Mouse (Mus musculus): ENCODE data around the gene Msh6. TPM values are rescaled to one million over a fixed set of nuclear protein-coding genes. Genes with fewer than 3 reads are reported as not detected.
"Not testable (repeated sequence)": the region's sequence is repeated elsewhere in the genome, so short reads cannot be mapped to it uniquely, and the experiment has no call there.

Msh6 gene
- polyA plus RNA-seq, 1 experiment from 2014 or later = 30.2 TPM

DNA sequence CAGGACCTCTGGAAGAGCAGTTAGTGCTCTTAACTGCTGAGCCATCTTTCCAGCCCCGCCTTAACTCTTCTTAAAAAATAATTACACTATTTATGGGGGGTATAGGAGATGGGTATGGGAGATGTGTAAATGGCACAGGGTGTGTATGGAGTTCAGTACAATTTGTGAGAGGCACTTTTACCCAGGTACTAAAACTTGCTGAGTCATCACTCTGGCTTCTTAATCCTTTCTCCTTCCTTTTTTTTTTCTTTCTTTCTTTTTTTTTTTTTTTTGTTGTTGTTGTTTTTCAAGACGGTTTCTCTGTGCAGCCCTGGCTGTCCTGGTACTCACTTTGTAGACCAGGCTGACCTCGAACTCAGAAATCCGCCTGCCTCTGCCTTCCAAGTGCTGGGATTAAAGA is 2.1 kb downstream of the Msh6 start:
- H3K27me3 ChIP-seq (replicated peaks; ENCODE audit: control insufficient read depth, insufficient read depth, low read length); H3K4me2 ChIP-seq (ENCODE audit: low read depth, low read length); H3K27ac ChIP-seq (ENCODE audit: low read length); ATAC-seq; H3K36me3 ChIP-seq (ENCODE audit: control insufficient read depth, insufficient read depth, low read length); H3K9ac ChIP-seq (ENCODE audit: low read depth, low read length); H3K4me3 ChIP-seq (ENCODE audit: low read length); H3K9me3 ChIP-seq (ENCODE audit: control insufficient read depth, low read length): not testable (repeated sequence)
- WGBS = 89% methylated on average over 4 of the region's 4 CpGs
- peaks cover 13% of the 10 kb centered on the region for H3K4me1 ChIP-seq (ENCODE audit: control insufficient read depth, insufficient read depth, low read length)

- H3K36me3 ChIP-seq (ENCODE audit: control insufficient read depth, insufficient read depth, low read length); H3K27ac ChIP-seq (ENCODE audit: low read length); ATAC-seq: not testable (repeated sequence)
Measured at GRCm38 (mm10) chr17:87979696-87980095, 4.8 kb downstream of the Msh6 start.

GRCm38 (mm10) chr17:87982112-87982511 is 7.2 kb downstream of the Msh6 start:
- Histone ChIP-seq H3K27me3 (replicated peaks; ENCODE audit: control insufficient read depth, insufficient read depth, low read length) (no peaks in the 10 kb centered on the region), H3K36me3 (ENCODE audit: control insufficient read depth, insufficient read depth, low read length) (peaks cover 10% of the 10 kb centered on the region), H3K9ac (ENCODE audit: low read depth, low read length) (no peak overlapping the region), H3K4me1 (ENCODE audit: control insufficient read depth, insufficient read depth, low read length) (peaks cover 5% of the 10 kb centered on the region), H3K4me3 (ENCODE audit: low read length) (no peak overlapping the region), H3K4me2 (ENCODE audit: low read depth, low read length) (no peak overlapping the region), H3K9me3 (ENCODE audit: control insufficient read depth, low read length) (no peaks in the 10 kb centered on the region), H3K27ac (ENCODE audit: low read length) (no peak overlapping the region)
- no peak for ATAC-seq
- 84% methylated on average over 3 of the region's 3 CpGs for WGBS

More at GRCm38 (mm10) chr17:87979696-87980095, 4.8 kb downstream of the Msh6 start:
- H3K4me1 ChIP-seq (ENCODE audit: control insufficient read depth, insufficient read depth, low read length); H3K27me3 ChIP-seq (replicated peaks; ENCODE audit: control insufficient read depth, insufficient read depth, low read length); H3K4me2 ChIP-seq (ENCODE audit: low read depth, low read length); H3K9ac ChIP-seq (ENCODE audit: low read depth, low read length); H3K9me3 ChIP-seq (ENCODE audit: control insufficient read depth, low read length); H3K4me3 ChIP-seq (ENCODE audit: low read length): not testable (repeated sequence)
- 67% methylated on average over 1 of the region's 1 CpGs for WGBS

GRCm38 (mm10) chr17:87983313-87983712 is 8.5 kb downstream of the Msh6 start:
- Histone ChIP-seq H3K9me3 (ENCODE audit: control insufficient read depth, low read length) (no peaks in the 10 kb centered on the region), H3K4me3 (ENCODE audit: low read length) (no peak overlapping the region), H3K4me2 (ENCODE audit: low read depth, low read length) (no peak overlapping the region), H3K27me3 (replicated peaks; ENCODE audit: control insufficient read depth, insufficient read depth, low read length) (no peaks in the 10 kb centered on the region), H3K4me1 (ENCODE audit: control insufficient read depth, insufficient read depth, low read length) (peaks cover 2% of the 10 kb centered on the region), H3K27ac (ENCODE audit: low read length) (no peak overlapping the region), H3K36me3 (ENCODE audit: control insufficient read depth, insufficient read depth, low read length) (peaks cover 12% of the 10 kb centered on the region; the same call in 1 of the 2 replicates), H3K9ac (ENCODE audit: low read depth, low read length) (no peak overlapping the region)
- WGBS = 29% methylated on average over 4 of the region's 4 CpGs
- peak; percentile 82 for ATAC-seq

DNA sequence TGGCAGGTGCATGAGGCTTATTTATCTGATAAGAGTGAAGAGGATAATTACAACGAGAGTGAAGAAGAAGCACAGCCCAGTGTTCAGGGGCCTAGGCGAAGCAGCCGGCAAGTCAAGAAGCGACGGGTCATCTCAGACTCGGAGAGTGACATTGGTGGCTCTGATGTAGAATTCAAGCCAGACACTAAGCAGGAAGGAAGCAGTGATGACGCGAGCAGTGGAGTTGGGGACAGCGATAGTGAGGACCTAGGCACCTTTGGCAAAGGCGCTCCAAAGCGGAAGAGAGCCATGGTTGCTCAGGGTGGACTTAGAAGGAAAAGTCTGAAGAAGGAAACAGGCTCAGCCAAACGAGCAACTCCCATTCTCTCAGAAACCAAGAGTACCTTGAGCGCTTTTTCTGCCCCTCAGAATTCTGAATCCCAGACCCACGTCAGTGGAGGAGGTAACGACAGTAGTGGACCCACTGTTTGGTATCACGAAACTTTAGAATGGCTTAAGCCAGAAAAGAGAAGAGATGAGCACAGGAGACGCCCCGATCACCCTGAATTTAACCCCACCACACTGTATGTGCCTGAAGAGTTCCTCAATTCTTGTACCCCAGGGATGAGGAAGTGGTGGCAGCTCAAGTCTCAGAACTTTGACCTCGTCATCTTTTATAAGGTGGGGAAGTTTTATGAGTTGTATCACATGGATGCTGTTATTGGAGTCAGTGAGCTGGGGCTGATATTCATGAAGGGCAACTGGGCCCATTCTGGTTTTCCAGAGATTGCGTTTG is 9.8 kb downstream of the Msh6 start:
- no peaks in the 10 kb centered on the region; the same call in 1 of the 2 replicates for H3K4me1 ChIP-seq (ENCODE audit: control insufficient read depth, insufficient read depth, low read length)
- peaks cover 12% of the 10 kb centered on the region; the same call in 1 of the 2 replicates for H3K36me3 ChIP-seq (ENCODE audit: control insufficient read depth, insufficient read depth, low read length)
- WGBS = 85% methylated on average over 20 of the region's 20 CpGs
- H3K27me3 ChIP-seq (replicated peaks; ENCODE audit: control insufficient read depth, insufficient read depth, low read length) = no peaks in the 10 kb centered on the region
- ATAC-seq = peak; percentile 38
- no peak overlapping the region for H3K4me3 ChIP-seq (ENCODE audit: low read length)
- no peak overlapping the region for H3K4me2 ChIP-seq (ENCODE audit: low read depth, low read length)
- no peak overlapping the region for H3K9ac ChIP-seq (ENCODE audit: low read depth, low read length)
- no peak overlapping the region for H3K27ac ChIP-seq (ENCODE audit: low read length)
- no peaks in the 10 kb centered on the region for H3K9me3 ChIP-seq (ENCODE audit: control insufficient read depth, low read length)

DNA sequence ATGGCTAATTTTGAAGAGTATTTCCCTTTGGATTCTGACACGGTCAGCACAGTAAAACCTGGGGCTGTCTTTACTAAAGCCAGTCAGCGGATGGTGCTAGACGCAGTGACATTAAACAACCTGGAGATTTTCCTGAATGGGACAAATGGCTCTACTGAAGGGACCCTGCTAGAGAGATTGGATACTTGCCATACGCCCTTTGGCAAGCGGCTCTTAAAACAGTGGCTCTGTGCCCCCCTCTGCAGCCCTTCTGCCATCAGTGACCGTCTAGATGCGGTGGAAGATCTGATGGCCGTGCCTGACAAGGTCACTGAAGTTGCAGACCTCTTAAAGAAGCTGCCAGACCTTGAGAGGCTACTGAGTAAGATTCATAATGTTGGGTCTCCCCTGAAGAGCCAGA is 11.1 kb downstream of the Msh6 start:
- Histone ChIP-seq H3K4me3 (ENCODE audit: low read length) (no peak overlapping the region), H3K4me1 (ENCODE audit: control insufficient read depth, insufficient read depth, low read length) (no peaks in the 10 kb centered on the region; the same call in 1 of the 2 replicates), H3K27me3 (replicated peaks; ENCODE audit: control insufficient read depth, insufficient read depth, low read length) (no peaks in the 10 kb centered on the region), H3K36me3 (ENCODE audit: control insufficient read depth, insufficient read depth, low read length) (peaks cover 15% of the 10 kb centered on the region; the same call in 1 of the 2 replicates), H3K9ac (ENCODE audit: low read depth, low read length) (no peak overlapping the region), H3K4me2 (ENCODE audit: low read depth, low read length) (no peak overlapping the region), H3K9me3 (ENCODE audit: control insufficient read depth, low read length) (no peaks in the 10 kb centered on the region), H3K27ac (ENCODE audit: low read length) (no peak overlapping the region)
- WGBS = 88% methylated on average over 8 of the region's 8 CpGs
- no peak for ATAC-seq

- no peaks in the 10 kb centered on the region for H3K27me3 ChIP-seq (replicated peaks; ENCODE audit: control insufficient read depth, insufficient read depth, low read length)
- H3K4me2 ChIP-seq (ENCODE audit: low read depth, low read length) = no peak overlapping the region
- H3K27ac ChIP-seq (ENCODE audit: low read length) = no peak overlapping the region
- 65% methylated on average over 6 of the region's 6 CpGs for WGBS
- no peaks in the 10 kb centered on the region; the same call in 1 of the 2 replicates for H3K4me1 ChIP-seq (ENCODE audit: control insufficient read depth, insufficient read depth, low read length)
- no peaks in the 10 kb centered on the region for H3K9me3 ChIP-seq (ENCODE audit: control insufficient read depth, low read length)
- no peak for ATAC-seq
- H3K4me3 ChIP-seq (ENCODE audit: low read length) = no peak overlapping the region
- no peak overlapping the region for H3K9ac ChIP-seq (ENCODE audit: low read depth, low read length)
- peaks cover 21% of the 10 kb centered on the region; the same call in 1 of the 2 replicates for H3K36me3 ChIP-seq (ENCODE audit: control insufficient read depth, insufficient read depth, low read length)
Measured at GRCm38 (mm10) chr17:87987507-87987906, 12.6 kb downstream of the Msh6 start.

GRCm38 (mm10) chr17:87992154-87992553 is 17.3 kb downstream of the Msh6 start:
- no peak overlapping the region for H3K4me3 ChIP-seq (ENCODE audit: low read length)
- no peak overlapping the region for H3K4me2 ChIP-seq (ENCODE audit: low read depth, low read length)
- no peaks in the 10 kb centered on the region for H3K4me1 ChIP-seq (ENCODE audit: control insufficient read depth, insufficient read depth, low read length)
- no peaks in the 10 kb centered on the region for H3K27me3 ChIP-seq (replicated peaks; ENCODE audit: control insufficient read depth, insufficient read depth, low read length)
- peaks cover 11% of the 10 kb centered on the region; the same call in 1 of the 2 replicates for H3K36me3 ChIP-seq (ENCODE audit: control insufficient read depth, insufficient read depth, low read length)
- no peak overlapping the region for H3K27ac ChIP-seq (ENCODE audit: low read length)
- no peak for ATAC-seq
- no peaks in the 10 kb centered on the region for H3K9me3 ChIP-seq (ENCODE audit: control insufficient read depth, low read length)
- no peak overlapping the region for H3K9ac ChIP-seq (ENCODE audit: low read depth, low read length)
- 91% methylated on average over 3 of the region's 3 CpGs for WGBS

- ATAC-seq = no peak
- H3K4me1 ChIP-seq (ENCODE audit: control insufficient read depth, insufficient read depth, low read length) = no peaks in the 10 kb centered on the region
- WGBS = 75% methylated on average over 1 of the region's 1 CpGs
- no peaks in the 10 kb centered on the region for H3K27me3 ChIP-seq (replicated peaks; ENCODE audit: control insufficient read depth, insufficient read depth, low read length)
- H3K36me3 ChIP-seq (ENCODE audit: control insufficient read depth, insufficient read depth, low read length) = peaks cover 10% of the 10 kb centered on the region; the same call in 1 of the 2 replicates
- no peak overlapping the region for H3K4me3 ChIP-seq (ENCODE audit: low read length)
- H3K9me3 ChIP-seq (ENCODE audit: control insufficient read depth, low read length) = no peaks in the 10 kb centered on the region
- no peak overlapping the region for H3K27ac ChIP-seq (ENCODE audit: low read length)
- H3K9ac ChIP-seq (ENCODE audit: low read depth, low read length) = no peak overlapping the region
- H3K4me2 ChIP-seq (ENCODE audit: low read depth, low read length) = no peak overlapping the region
Measured at GRCm38 (mm10) chr17:87993338-87993737, 18.5 kb downstream of the Msh6 start.

Data from intestine, embryonic 16.5 days (tissue).